Comparison of ENCODE assay signal across 33 mouse cellular contexts in the genomic region with DNA sequence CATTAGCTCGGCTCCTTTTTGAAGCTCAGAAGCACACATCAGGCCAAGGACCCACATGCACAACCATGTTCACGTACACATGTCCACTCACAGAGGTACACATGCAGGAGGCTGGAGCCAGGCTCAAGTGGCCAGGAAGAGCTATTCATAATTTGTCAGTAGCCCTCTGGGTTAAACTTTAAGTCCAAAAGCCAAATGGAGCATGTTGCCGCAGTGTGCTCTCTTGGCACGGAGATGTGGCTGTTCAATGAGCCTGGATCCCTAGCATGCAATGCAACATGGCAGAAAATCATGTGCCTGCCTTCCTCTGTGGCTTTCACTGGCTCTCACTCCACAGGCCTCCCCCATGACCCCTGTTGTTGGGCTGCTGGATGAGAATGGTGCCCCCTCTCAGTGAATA. TPM values are rescaled to one million over a fixed set of nuclear protein-coding genes. Genes with fewer than 3 reads are reported as not detected.
"Had no signal": no experiment of that assay in that cellular context is flagged by ENCODE, and none has a peak within 500 bp of the region (broad histone marks: within the 10 kb centered on the region; RNA-seq: fewer than 3 reads in every experiment).

No protein-coding gene starts in this region.

- H3K4me2 ChIP-seq: heart, embryonic 11.5 days; heart, embryonic 12.5 days; heart, embryonic 13.5 days; heart, embryonic 15.5 days; hindbrain, embryonic 12.5 days; hindbrain, embryonic 13.5 days; hindbrain, embryonic 14.5 days; hindbrain, embryonic 15.5 days; intestine, embryonic 15.5 days had no signal

- ATAC-seq: hindbrain, embryonic 16.5 days; hindbrain, postnatal 0 days; inflammation-experienced regulatory T-cells, adult 6 months; intestine, embryonic 15.5 days; intestine, embryonic 16.5 days; intestine, postnatal 0 days had no signal

- DNase-seq: heart, postnatal 10 days; heart, postnatal 14 days; heart, postnatal 36 days; heart, postnatal 4 days; kidney, adult 18-20 months; kidney, adult 8-10 months; kidney, adult 9 months; kidney, postnatal 10 days; kidney, postnatal 14 days; kidney, postnatal 25 days; kidney, postnatal 36 days; kidney, postnatal 4 days; layer of hippocampus, adult 9-11 months; layer of hippocampus, postnatal 36 days had no signal

- H3K9me3 ChIP-seq: heart, embryonic 10.5 days; heart, embryonic 12.5 days; heart, embryonic 13.5 days; heart, embryonic 15.5 days; hindbrain, embryonic 10.5 days; hindbrain, embryonic 12.5 days; hindbrain, embryonic 13.5 days; hindbrain, embryonic 15.5 days; intestine, embryonic 15.5 days had no signal

- H3K36me3 ChIP-seq: heart, embryonic 10.5 days; heart, embryonic 12.5 days; heart, embryonic 13.5 days; heart, embryonic 15.5 days; hindbrain, embryonic 10.5 days; hindbrain, embryonic 12.5 days; hindbrain, embryonic 13.5 days; hindbrain, embryonic 15.5 days; intestine, embryonic 15.5 days had no signal

- H3K27me3 ChIP-seq: heart, embryonic 12.5 days; heart, embryonic 15.5 days; hindbrain, embryonic 12.5 days; hindbrain, embryonic 13.5 days; hindbrain, embryonic 15.5 days; intestine, embryonic 15.5 days had no signal

- H3K4me3 ChIP-seq: heart, embryonic 10.5 days; heart, embryonic 12.5 days; heart, embryonic 13.5 days; heart, embryonic 15.5 days; hindbrain, embryonic 10.5 days; hindbrain, embryonic 12.5 days; hindbrain, embryonic 13.5 days; hindbrain, embryonic 15.5 days; intestine, embryonic 15.5 days; layer of hippocampus, adult 2 months; left cerebral cortex, adult 2 months had no signal

- H3K9ac ChIP-seq: heart, embryonic 12.5 days; heart, embryonic 13.5 days; heart, embryonic 15.5 days; hindbrain, embryonic 12.5 days; hindbrain, embryonic 13.5 days; hindbrain, embryonic 14.5 days; hindbrain, embryonic 15.5 days; intestine, embryonic 15.5 days had no signal

- H3K4me1 ChIP-seq: hindbrain, embryonic 12.5 days; intestine, embryonic 15.5 days had no signal

- H3K27ac ChIP-seq: heart, embryonic 10.5 days; heart, embryonic 13.5 days; heart, embryonic 15.5 days; hindbrain, embryonic 10.5 days; hindbrain, embryonic 12.5 days; hindbrain, embryonic 13.5 days; hindbrain, embryonic 14.5 days; hindbrain, embryonic 15.5 days; hindbrain, postnatal 0 days; intestine, embryonic 15.5 days; kidney, postnatal 0 days; layer of hippocampus, adult 2 months; left cerebral cortex, adult 2 months had no signal

RNA-seq across cellular contexts. Expression of gene Insyn1, which starts 57.6 kb away (rescaled TPM):
- polyA plus RNA-seq: inflammation-experienced regulatory T-cells, adult 6 months had no signal
